Mouse (Mus musculus): Measurements from ENCODE around the gene Tm9sf3. TPM values are rescaled to one million over a fixed set of nuclear protein-coding genes. Genes with fewer than 3 reads are reported as not detected.

Tm9sf3 gene
- total and polyA plus RNA-seq, 3 experiments: 34.3 to 114 (median 103) TPM

GRCm38 (mm10) chr19:41192953-41193352 lies 70.8 kb downstream of the Tm9sf3 start:
- H3K9ac ChIP-seq (ENCODE audit: control insufficient read depth, low read depth, low read length, poor library complexity, severe bottlenecking): no peak overlapping the region
- H3K27me3 ChIP-seq (ENCODE audit: control insufficient read depth in 1 of 2, insufficient read depth in 2 of 2, low read length in 2 of 2): no peaks in the 10 kb centered on the region
- no peak for DNase-seq (ENCODE audit: low read depth, low spot score)
- H3K36me3 ChIP-seq (ENCODE audit: control insufficient read depth in 1 of 2, insufficient read depth in 2 of 2, low read length in 2 of 2): no peaks in the 10 kb centered on the region
- no peaks in the 10 kb centered on the region for H3K4me1 ChIP-seq (ENCODE audit: control insufficient read depth in 1 of 2, insufficient read depth in 2 of 2, low read length in 2 of 2)
- H3K4me3 ChIP-seq (ENCODE audit: control insufficient read depth in 1 of 2, insufficient read depth in 1 of 2, low read depth in 2 of 2, low read length in 2 of 2): no peak overlapping the region
- H3K9me3 ChIP-seq (replicated peaks; ENCODE audit: insufficient read depth, low read length): no peaks in the 10 kb centered on the region
- no peaks in the 10 kb centered on the region for H3K79me2 ChIP-seq (ENCODE audit: control insufficient read depth, insufficient read depth, low read length, poor library complexity)
- TF ChIP-seq GATA1 (IDR thresholded peaks at IDR 0.05; ENCODE audit: low read depth, low read length) (no peak), SIN3A (IDR thresholded peaks at IDR 0.05; ENCODE audit: low read length) (no peak), SMC3 (IDR thresholded peaks at IDR 0.05; ENCODE audit: low read depth, low read length) (no peak), POLR2AphosphoS2 (IDR thresholded peaks at IDR 0.05; ENCODE audit: low read length) (no peak), KAT2A (conservative IDR thresholded peaks at IDR 0.05; ENCODE audit: low read depth, low read length) (no peak), ZKSCAN1 (IDR thresholded peaks at IDR 0.05; ENCODE audit: low read depth, low read length) (no peak), ZMIZ1 (IDR thresholded peaks at IDR 0.05; ENCODE audit: low read depth, low read length) (no peak)
- no peak overlapping the region for H3K27ac ChIP-seq (ENCODE audit: control insufficient read depth, low read depth, low read length)

- DNase-seq (ENCODE audit: low read depth, low spot score): peak; percentile 20
- Histone ChIP-seq H3K36me3 (ENCODE audit: control insufficient read depth in 1 of 2, insufficient read depth in 2 of 2, low read length in 2 of 2) (no peaks in the 10 kb centered on the region), H3K79me2 (ENCODE audit: control insufficient read depth, insufficient read depth, low read length, poor library complexity) (no peaks in the 10 kb centered on the region), H3K4me3 (ENCODE audit: control insufficient read depth in 1 of 2, insufficient read depth in 1 of 2, low read depth in 2 of 2, low read length in 2 of 2) (no peak overlapping the region), H3K9ac (ENCODE audit: control insufficient read depth, low read depth, low read length, poor library complexity, severe bottlenecking) (no peak overlapping the region), H3K4me1 (ENCODE audit: control insufficient read depth in 1 of 2, insufficient read depth in 2 of 2, low read length in 2 of 2) (no peaks in the 10 kb centered on the region), H3K9me3 (replicated peaks; ENCODE audit: insufficient read depth, low read length) (no peaks in the 10 kb centered on the region), H3K27me3 (ENCODE audit: control insufficient read depth in 1 of 2, insufficient read depth in 2 of 2, low read length in 2 of 2) (no peaks in the 10 kb centered on the region), H3K27ac (ENCODE audit: control insufficient read depth, low read depth, low read length) (no peak overlapping the region)
- TF ChIP-seq BHLHE40 (IDR thresholded peaks at IDR 0.05; ENCODE audit: borderline replicate concordance, low read depth, low read length) (no peak), RCOR1 (IDR thresholded peaks at IDR 0.05; ENCODE audit: low read depth, low read length) (no peak), JUND (IDR thresholded peaks at IDR 0.05; ENCODE audit: low read depth, low read length) (no peak), ZKSCAN1 (IDR thresholded peaks at IDR 0.05; ENCODE audit: low read depth, low read length) (no peak), RAD21 (IDR thresholded peaks at IDR 0.05; ENCODE audit: low read depth, low read length) (no peak), KAT2A (conservative IDR thresholded peaks at IDR 0.05; ENCODE audit: low read depth, low read length) (no peak), NRF1 (IDR thresholded peaks at IDR 0.05; ENCODE audit: insufficient read depth, low read depth, low read length, poor library complexity, severe bottlenecking) (no peak), USF2 (IDR thresholded peaks at IDR 0.05; ENCODE audit: borderline replicate concordance in 1 of 2, insufficient read depth in 1 of 2, low read depth in 1 of 2, low read length in 2 of 2) (no peak), CHD2 (IDR thresholded peaks at IDR 0.05; ENCODE audit: low read length) (no peak), CTCF (IDR thresholded peaks at IDR 0.05 in 2 of 3, conservative IDR thresholded peaks at IDR 0.05 in 1 of 3; ENCODE audit: control insufficient read depth in 1 of 3, insufficient read depth in 1 of 3, low read depth in 2 of 3, low read length in 3 of 3, poor library complexity in 1 of 3, severe bottlenecking in 1 of 3) (no peak), MAFK (IDR thresholded peaks at IDR 0.05; ENCODE audit: borderline replicate concordance, low read depth, low read length) (no peak), MEF2A (IDR thresholded peaks at IDR 0.05; ENCODE audit: extremely low read depth, insufficient replicate concordance, low read depth, low read length, poor library complexity, severe bottlenecking) (no peak)
Measured at GRCm38 (mm10) chr19:41191724-41192123, 72.1 kb downstream of the Tm9sf3 start.
